Mouse (Mus musculus) embryonic fibroblast, embryonic 13.5 days (primary cell): ENCODE results near the gene Ascl2.

ENCODE experiments used
- CTCF ChIP-seq: IDR thresholded peaks from 2 replicates; pipeline ENCODE4 v1.5.1; 2011; ENCODE audit warnings: mild to moderate bottlenecking, control low read depth, low read length, moderate library complexity, borderline replicate concordance; ENCODE audit not compliant: insufficient read depth
- POLR2A ChIP-seq: IDR thresholded peaks from 2 replicates; pipeline ENCODE4 v1.6.1; 2011; ENCODE audit warnings: low read depth, mild to moderate bottlenecking, control low read depth, low read length, moderate library complexity

DNA sequence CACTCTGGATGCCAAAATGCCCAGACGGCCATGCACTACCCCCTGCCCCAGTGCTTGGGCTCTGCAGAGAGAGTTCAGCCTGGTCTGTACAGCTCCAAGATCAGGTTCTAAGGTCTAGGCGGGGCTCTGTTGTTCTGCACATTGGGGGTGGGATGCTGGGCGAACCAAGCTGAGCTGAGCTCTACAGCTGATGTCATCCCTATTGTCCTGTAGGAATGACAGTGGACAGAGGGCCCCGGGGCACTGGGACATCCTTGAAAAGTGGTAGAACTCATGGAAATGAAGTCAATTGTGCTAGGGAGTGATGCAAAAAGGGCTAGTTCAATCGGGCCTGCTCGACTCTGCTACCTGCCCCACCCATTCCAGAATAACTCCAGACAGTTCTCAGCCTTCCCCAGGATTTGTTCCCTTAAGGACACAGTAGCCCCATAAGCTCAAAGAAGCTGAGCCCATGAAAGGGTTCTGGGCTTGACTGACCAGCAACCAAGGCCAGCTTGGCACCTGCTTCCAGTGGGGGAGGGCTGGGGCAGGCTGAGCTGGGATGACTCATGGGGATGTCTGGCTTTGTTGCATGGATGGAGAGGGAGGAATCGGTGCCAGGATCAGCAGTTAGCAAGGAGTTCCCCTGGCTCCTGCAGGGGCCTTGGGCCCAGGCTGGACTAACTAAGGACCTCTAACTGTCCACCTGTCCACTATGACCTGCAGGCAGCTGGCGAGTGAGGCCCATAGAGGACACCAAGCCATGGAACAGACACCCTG lies 44.5 kb upstream of the Ascl2 start:
- TF ChIP-seq CTCF (no peak), POLR2A (no peak)
